Mouse (Mus musculus) hindbrain, embryonic 16.5 days (tissue): ENCODE measurements around the gene Lyrm7. TPM values are rescaled to one million over a fixed set of nuclear protein-coding genes. Genes with fewer than 3 reads are reported as not detected.
A peak's percentile ranks its signal among the peaks of the same experiment; 100 is the strongest.

Source experiments
- ATAC-seq: fragments of 200-750 bp; cut with Nextera tagmentation; 2 replicates; pipeline ENCODE4 v1.8.0; 2017; ENCODE audit warnings: moderate TSS enrichment, moderate library complexity
- H3K27ac ChIP-seq: fragments of 300-500 bp; sonication (generic); 2 replicates; pipeline ENCODE4 v1.5.1; 2014; ENCODE audit warnings: low read depth, mild to moderate bottlenecking, control low read depth, low read length, moderate library complexity
- H3K27me3 ChIP-seq: fragments of 300-500 bp; sonication (generic); replicated peaks from 2 replicates; pipeline ENCODE4 v1.6.1; 2014; ENCODE audit warnings: low read length; ENCODE audit not compliant: control insufficient read depth, insufficient read depth
- H3K36me3 ChIP-seq: fragments of 300-500 bp; sonication (generic); 2 replicates; pipeline ENCODE4 v1.6.1; 2014; ENCODE audit warnings: mild to moderate bottlenecking, low read length, moderate library complexity, mixed read lengths; ENCODE audit not compliant: control insufficient read depth, insufficient read depth
- H3K4me1 ChIP-seq: fragments of 300-500 bp; sonication (generic); 2 replicates; pipeline ENCODE4 v1.6.1; 2014; ENCODE audit warnings: low read depth, low read length; ENCODE audit not compliant: control insufficient read depth, insufficient read depth
- H3K4me2 ChIP-seq: fragments of 300-500 bp; sonication (generic); 2 replicates; pipeline ENCODE4 v1.6.1; 2014; ENCODE audit warnings: mild to moderate bottlenecking, low read length, control low read depth, moderate library complexity
- H3K4me3 ChIP-seq: fragments of 300-500 bp; sonication (generic); 2 replicates; pipeline ENCODE4 v1.5.1; 2014; ENCODE audit warnings: mild to moderate bottlenecking, low read length, control low read depth, moderate library complexity
- H3K9ac ChIP-seq: fragments of 300-500 bp; sonication (generic); 2 replicates; pipeline ENCODE4 v1.6.1; 2014; ENCODE audit warnings: low read depth, mild to moderate bottlenecking, control low read depth, low read length, moderate library complexity
- H3K9me3 ChIP-seq: fragments of 300-500 bp; sonication (generic); 2 replicates; pipeline ENCODE4 v1.6.1; 2014; ENCODE audit warnings: mild to moderate bottlenecking, low read length, moderate library complexity; ENCODE audit not compliant: control insufficient read depth
- WGBS: fragments of 180-500 bp; shearing (Covaris S2); extraction: QIAGEN DNeasy Blood & Tissue Kit; methylation state at CpG from one replicate; pipeline ENCODE4 v1.1.7; 2014; 5-methylcytosine and 5-hydroxymethylcytosine counted together
- polyA plus RNA-seq: library from polyadenylated mRNA; unstranded; fragments of >200 nt; fragmentation: Nextera tagmentation; extraction: Ambion mirVana; gene quantifications from 2 replicates; pipeline ENCODE4 v1.2.1, GENCODE M21; 2015

Lyrm7 gene
- polyA plus RNA-seq, 1 experiment from 2014 or later = 10.6 TPM

- Histone ChIP-seq H3K4me3 (no peak overlapping the region), H3K4me2 (peak overlapping the region; percentile 69; the same call in 1 of the 2 replicates), H3K27me3 (no peaks in the 10 kb centered on the region), H3K27ac (no peak overlapping the region), H3K9ac (no peak overlapping the region), H3K9me3 (no peaks in the 10 kb centered on the region), H3K4me1 (peaks cover 11% of the 10 kb centered on the region), H3K36me3 (no peaks in the 10 kb centered on the region)
- WGBS = 83% methylated on average over 3 of the region's 3 CpGs
- ATAC-seq = no peak
These were observed 75.2 kb downstream of the Lyrm7 start for GRCm38 (mm10) chr11:54785566-54785965.

DNA sequence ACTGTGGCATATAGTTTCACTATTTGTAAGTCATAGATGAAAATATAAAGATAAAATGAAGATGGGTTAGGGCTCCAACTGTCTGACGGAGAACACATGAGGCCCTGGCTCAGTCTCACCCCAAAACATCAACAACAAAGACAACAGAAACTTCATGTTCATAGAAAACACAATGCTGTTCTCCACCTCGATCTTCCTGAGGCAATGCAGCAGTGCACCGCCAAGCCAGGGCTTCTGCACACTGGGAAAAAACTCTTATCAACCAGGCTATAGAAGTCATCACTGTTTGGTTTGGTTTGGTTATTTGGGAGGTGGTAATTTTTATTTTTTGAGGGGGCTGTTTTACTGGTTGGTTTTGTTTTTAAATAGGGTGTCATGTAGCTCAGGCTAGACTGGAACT is 76.3 kb downstream of the Lyrm7 start:
- H3K4me1 ChIP-seq = peaks cover 11% of the 10 kb centered on the region
- no peak for ATAC-seq
- H3K9me3 ChIP-seq = no peaks in the 10 kb centered on the region
- H3K9ac ChIP-seq = no peak overlapping the region
- no peaks in the 10 kb centered on the region for H3K36me3 ChIP-seq
- H3K4me3 ChIP-seq = no peak overlapping the region
- no peaks in the 10 kb centered on the region for H3K27me3 ChIP-seq
- no peak overlapping the region for H3K27ac ChIP-seq
- WGBS = 86% methylated on average over 3 of the region's 3 CpGs
- H3K4me2 ChIP-seq = no peak overlapping the region

- Histone ChIP-seq H3K27ac (no peak overlapping the region), H3K27me3 (no peaks in the 10 kb centered on the region), H3K4me1 (peaks cover 14% of the 10 kb centered on the region), H3K9me3 (no peaks in the 10 kb centered on the region), H3K9ac (no peak overlapping the region), H3K36me3 (no peaks in the 10 kb centered on the region), H3K4me2 (no peak overlapping the region), H3K4me3 (no peak overlapping the region)
- 82% methylated on average over 6 of the region's 6 CpGs for WGBS
- no peak for ATAC-seq
These were observed 78.5 kb downstream of the Lyrm7 start for GRCm38 (mm10) chr11:54782253-54782652.

- Histone ChIP-seq H3K27ac (no peak overlapping the region), H3K4me3 (no peak overlapping the region), H3K36me3 (no peaks in the 10 kb centered on the region), H3K4me2 (no peak overlapping the region), H3K9me3 (no peaks in the 10 kb centered on the region), H3K9ac (no peak overlapping the region), H3K27me3 (no peaks in the 10 kb centered on the region), H3K4me1 (peaks cover 3% of the 10 kb centered on the region)
- 95% methylated on average over 1 of the region's 1 CpGs for WGBS
- ATAC-seq = no peak
These were observed 80.8 kb downstream of the Lyrm7 start for GRCm38 (mm10) chr11:54779946-54780345.

GRCm38 (mm10) chr11:54778131-54778844 is 82.4 kb downstream of the Lyrm7 start:
- no peaks in the 10 kb centered on the region for H3K9me3 ChIP-seq
- 54% methylated on average over 1 of the region's 1 CpGs for WGBS
- no peak overlapping the region for H3K27ac ChIP-seq
- H3K27me3 ChIP-seq = no peaks in the 10 kb centered on the region
- no peak overlapping the region for H3K4me2 ChIP-seq
- ATAC-seq = no peak
- no peaks in the 10 kb centered on the region for H3K36me3 ChIP-seq
- H3K4me1 ChIP-seq = peaks cover 3% of the 10 kb centered on the region
- H3K4me3 ChIP-seq = no peak overlapping the region
- H3K9ac ChIP-seq = no peak overlapping the region

DNA sequence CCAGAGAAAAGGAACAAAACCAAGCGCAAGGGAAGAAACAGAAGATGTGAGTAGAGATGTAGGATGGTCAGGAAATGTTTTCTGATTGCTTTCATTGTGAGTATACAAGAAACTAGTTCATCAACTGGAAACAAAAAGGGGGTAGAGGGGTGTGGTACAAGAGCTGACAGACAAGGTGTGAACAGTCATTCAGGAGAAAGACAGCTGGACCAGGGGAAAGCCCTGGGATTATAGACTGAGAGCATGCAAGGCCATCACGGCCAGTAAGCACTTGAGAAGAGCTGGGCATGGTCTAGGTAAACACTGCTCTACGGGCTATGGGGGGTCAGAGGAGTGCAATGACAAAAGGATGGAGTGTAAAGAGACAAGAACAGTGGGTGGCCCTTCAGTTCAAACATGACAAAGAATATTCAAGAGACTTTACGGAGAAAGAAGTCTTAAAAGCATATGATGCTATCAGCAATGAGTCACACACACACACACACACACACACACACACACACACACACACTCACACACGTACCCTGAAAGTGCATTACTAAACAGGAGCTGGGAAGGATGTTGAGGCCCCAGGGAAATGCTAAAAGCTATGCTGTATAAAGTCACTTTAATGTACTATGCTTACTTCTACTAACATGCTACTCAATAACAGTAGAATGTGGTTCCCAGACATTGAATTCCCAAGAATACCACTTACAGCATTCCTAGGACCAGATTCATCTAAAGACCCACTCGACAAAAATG is 83.2 kb downstream of the Lyrm7 start:
- Histone ChIP-seq H3K4me3 (no peak overlapping the region), H3K36me3 (no peaks in the 10 kb centered on the region), H3K27ac (no peak overlapping the region), H3K4me2 (no peak overlapping the region), H3K27me3 (no peaks in the 10 kb centered on the region), H3K9ac (no peak overlapping the region), H3K4me1 (peaks cover 5% of the 10 kb centered on the region), H3K9me3 (no peaks in the 10 kb centered on the region)
- WGBS = 65% methylated on average over 6 of the region's 6 CpGs
- no peak for ATAC-seq

Other genes starting within 250 kb of the Lyrm7 start
- 136 and 147 TPM in 2 replicates for gene Cdc42se2, start 73.2 kb downstream of the Lyrm7 start, polyA plus RNA-seq
- 728 and 827 TPM in 2 replicates for gene Hint1, start 5.5 kb upstream of the Lyrm7 start, polyA plus RNA-seq
- 78.5 and 78.8 TPM in 2 replicates for gene Gpx3, start 41.5 kb upstream of the Lyrm7 start, polyA plus RNA-seq
- 19.6 and 20.4 TPM in 2 replicates for gene Tnip1, start 102.0 kb upstream of the Lyrm7 start, polyA plus RNA-seq
- 72.4 and 84.0 TPM in 2 replicates for gene Anxa6, start 172.5 kb upstream of the Lyrm7 start, polyA plus RNA-seq
- 0.50 and 1.00 TPM in 2 replicates for gene Ccdc69, start 217.2 kb upstream of the Lyrm7 start, polyA plus RNA-seq
- 39.0 and 45.8 TPM in 2 replicates for gene Gm2a, start 237.2 kb upstream of the Lyrm7 start, polyA plus RNA-seq